Mouse (Mus musculus): Measurements from ENCODE around the gene Ccdc71.
A peak's percentile ranks its signal among the peaks of the same experiment; 100 is the strongest.

The Ccdc71 gene

GRCm38 (mm10) chr9:108459939-108460318 is 398 bp upstream of the Ccdc71 start:
- no peak for DNase-seq (ENCODE audit: low spot score)

- no peak for DNase-seq (ENCODE audit: low spot score)
Observed at GRCm38 (mm10) chr9:108461181-108461631, 879 bp downstream of the Ccdc71 start, which contains the start of gene Klhdc8b. Klhdc8b (minus strand) TSS chr9:108461581.

GRCm38 (mm10) chr9:108461675-108462074 is 1.3 kb downstream of the Ccdc71 start:
- DNase-seq (ENCODE audit: low spot score), result no peak

- DNase-seq (ENCODE audit: low spot score), result peak; percentile 52
Observed at GRCm38 (mm10) chr9:108462192-108462591, 1.9 kb downstream of the Ccdc71 start.

GRCm38 (mm10) chr9:108463713-108464112 is 3.4 kb downstream of the Ccdc71 start:
- peak; percentile 63 for DNase-seq (ENCODE audit: low spot score)

- no peak for DNase-seq (ENCODE audit: low spot score)
Observed at GRCm38 (mm10) chr9:108466219-108466618, 5.9 kb downstream of the Ccdc71 start.

- DNase-seq (ENCODE audit: low spot score), result peak; percentile 70
Observed at GRCm38 (mm10) chr9:108469430-108469829, 9.1 kb downstream of the Ccdc71 start.

GRCm38 (mm10) chr9:108469845-108470244 is 9.5 kb downstream of the Ccdc71 start:
- peak; percentile 68 for DNase-seq (ENCODE audit: low spot score)

- no peak for DNase-seq (ENCODE audit: low spot score)
Observed at GRCm38 (mm10) chr9:108474528-108474927, 14.2 kb downstream of the Ccdc71 start.

- peak; percentile 78 for DNase-seq (ENCODE audit: low spot score)
Observed at GRCm38 (mm10) chr9:108478638-108479156, 18.4 kb downstream of the Ccdc71 start.

- DNase-seq (ENCODE audit: low spot score), result no peak
Observed at GRCm38 (mm10) chr9:108479241-108479640, 18.9 kb downstream of the Ccdc71 start.

- DNase-seq (ENCODE audit: low spot score), result no peak
Observed at GRCm38 (mm10) chr9:108479721-108480351, 19.5 kb downstream of the Ccdc71 start, which contains the start of gene Lamb2. Lamb2 (plus strand) TSS chr9:108479736.

- DNase-seq (ENCODE audit: low spot score), result no peak
Observed at GRCm38 (mm10) chr9:108480813-108481519, 20.6 kb downstream of the Ccdc71 start.

GRCm38 (mm10) chr9:108481520-108482210 is 21.3 kb downstream of the Ccdc71 start:
- DNase-seq (ENCODE audit: low spot score), result no peak

GRCm38 (mm10) chr9:108483051-108483790 is 22.9 kb downstream of the Ccdc71 start:
- DNase-seq (ENCODE audit: low spot score), result no peak

- no peak for DNase-seq (ENCODE audit: low spot score)
Observed at GRCm38 (mm10) chr9:108484021-108484420, 23.7 kb downstream of the Ccdc71 start.

- no peak for DNase-seq (ENCODE audit: low spot score)
Observed at GRCm38 (mm10) chr9:108485301-108485875, 25.1 kb downstream of the Ccdc71 start.

GRCm38 (mm10) chr9:108486973-108487530 is 26.7 kb downstream of the Ccdc71 start:
- no peak for DNase-seq (ENCODE audit: low spot score)

GRCm38 (mm10) chr9:108488403-108488802 is 28.1 kb downstream of the Ccdc71 start:
- no peak for DNase-seq (ENCODE audit: low spot score)

GRCm38 (mm10) chr9:108489215-108489614 is 28.9 kb downstream of the Ccdc71 start:
- no peak for DNase-seq (ENCODE audit: low spot score)

Measured in testis, postnatal 14 days (tissue).